Mouse (Mus musculus) liver, embryonic 14.5 days (tissue): Measurements from ENCODE around the gene Ccdc124.

Source experiments
- CTCF ChIP-seq: IDR thresholded peaks from 2 replicates; pipeline ENCODE4 v1.5.1; 2016; ENCODE audit warnings: antibody characterized with exemption, low read depth, control low read depth
- EP300 ChIP-seq: IDR thresholded peaks from 2 replicates; pipeline ENCODE4 v1.6.1; 2016; ENCODE audit warnings: antibody characterized with exemption, low read depth

DNA sequence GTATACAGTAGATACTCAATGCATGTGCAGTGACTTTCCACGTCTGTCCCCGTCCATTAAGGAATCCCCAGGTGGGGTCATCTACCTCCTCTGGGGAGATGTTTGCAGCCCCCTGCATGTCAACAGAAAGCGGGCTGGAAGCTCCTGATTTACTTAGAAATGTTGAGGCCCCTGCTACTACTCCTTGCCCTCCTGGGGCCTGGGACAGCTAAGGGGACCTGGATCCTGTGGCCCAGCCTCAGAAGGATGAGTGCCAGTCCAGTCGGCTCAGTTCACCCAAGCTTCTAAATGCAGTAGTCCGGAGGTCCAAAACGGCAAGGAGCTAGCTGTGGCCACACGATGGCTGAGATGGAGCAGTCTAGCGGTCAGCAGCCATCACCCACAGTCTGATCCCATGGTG, 29.8 kb downstream of the Ccdc124 start:
- TF ChIP-seq CTCF (no peak), EP300 (no peak)
